Mouse (Mus musculus): ENCODE data around the gene Slc25a34.
A peak's percentile ranks its signal among the peaks of the same experiment; 100 is the strongest.

Gene Slc25a34

GRCm38 (mm10) chr4:141578833-141579232 is 44.8 kb downstream of the Slc25a34 start:
- DNase-seq: no peak

- no peak for DNase-seq
These were observed 46.7 kb downstream of the Slc25a34 start for GRCm38 (mm10) chr4:141576877-141577276.

- no peak for DNase-seq
These were observed 47.2 kb downstream of the Slc25a34 start for GRCm38 (mm10) chr4:141576404-141576803.

- peak; percentile 87 for DNase-seq
These were observed 48.6 kb downstream of the Slc25a34 start for GRCm38 (mm10) chr4:141574789-141575702.

GRCm38 (mm10) chr4:141573359-141573966 is 50.2 kb downstream of the Slc25a34 start:
- DNase-seq: no peak

- no peak for DNase-seq
These were observed 50.8 kb downstream of the Slc25a34 start for GRCm38 (mm10) chr4:141572668-141573358.

GRCm38 (mm10) chr4:141571934-141572333 is 51.7 kb downstream of the Slc25a34 start:
- DNase-seq: no peak

GRCm38 (mm10) chr4:141571337-141571739 is 52.3 kb downstream of the Slc25a34 start:
- DNase-seq: no peak

- no peak for DNase-seq
These were observed 52.8 kb downstream of the Slc25a34 start for GRCm38 (mm10) chr4:141570821-141571220.

- no peak for DNase-seq
These were observed 53.6 kb downstream of the Slc25a34 start for GRCm38 (mm10) chr4:141570004-141570403.

- no peak for DNase-seq
These were observed 54.7 kb downstream of the Slc25a34 start for GRCm38 (mm10) chr4:141568966-141569365.

Measured in thymus, postnatal 14 days (tissue).